Mouse (Mus musculus): ENCODE data around the gene Nppa.

DNA sequence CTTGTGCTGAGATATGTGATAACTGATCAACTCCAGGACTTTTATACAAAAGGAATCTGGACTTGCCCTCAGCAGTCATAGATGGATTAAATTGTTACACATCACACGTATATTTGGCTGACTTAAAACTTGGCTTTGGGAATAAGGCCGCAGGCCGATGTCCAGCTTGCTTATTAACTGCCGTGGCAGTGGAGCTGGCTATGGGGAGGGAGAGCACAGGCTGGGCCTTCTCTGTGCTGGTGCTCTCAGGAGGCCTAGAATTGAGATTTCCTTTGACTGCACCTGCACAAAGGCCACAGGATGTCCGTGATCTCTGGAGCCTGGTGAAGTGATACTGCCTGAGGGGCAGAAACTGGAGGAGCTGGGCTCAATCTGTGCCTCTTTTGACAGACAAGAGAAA, 30.0 kb downstream of the Nppa start:
- TF ChIP-seq CTCF (IDR thresholded peaks at IDR 0.05; ENCODE audit: low read depth, low read length) (no peak), POLR2A (IDR thresholded peaks at IDR 0.05; ENCODE audit: borderline replicate concordance, low read depth, low read length) (no peak)
